23 mouse cellular contexts compared by ENCODE assay signal in genomic region chr2:67481051-67481450, GRCm38 (mm10). TPM values are rescaled to one million over a fixed set of nuclear protein-coding genes. Genes with fewer than 3 reads are reported as not detected.
DNase-seq lines count a peak whose midpoint lies in the region; ATAC-seq and TF ChIP-seq lines count a peak whose summit lies in the region.
"Had no signal": no experiment of that assay in that cellular context is flagged by ENCODE, and none has a peak within 500 bp of the region (broad histone marks: within the 10 kb centered on the region; RNA-seq: fewer than 3 reads in every experiment).

No protein-coding gene starts in this region.

- H3K4me2 ChIP-seq in midbrain, embryonic 11.5 days: no peak overlapping the region
- no peak overlapping the region for H3K4me2 ChIP-seq in midbrain, postnatal 0 days (ENCODE audit: low read depth, low read length, poor library complexity, severe bottlenecking)
- H3K4me2 ChIP-seq: forebrain, embryonic 13.5 days had no signal

- no peak overlapping the region for H3K4me3 ChIP-seq in heart, adult 2 months
- no peak overlapping the region for H3K4me3 ChIP-seq in midbrain, embryonic 11.5 days (ENCODE audit: low read depth, low read length)
- no peak overlapping the region for H3K4me3 ChIP-seq in midbrain, postnatal 0 days (ENCODE audit: low read depth, low read length)
- H3K4me3 ChIP-seq: embryonic facial prominence, embryonic 10.5 days; forebrain, embryonic 13.5 days had no signal

- H3K4me1 ChIP-seq in heart, adult 2 months (ENCODE audit: control insufficient read depth, insufficient read depth, low read length): no peaks in the 10 kb centered on the region; the same call in 1 of the 2 replicates
- no peaks in the 10 kb centered on the region for H3K4me1 ChIP-seq in midbrain, embryonic 11.5 days (ENCODE audit: control insufficient read depth, insufficient read depth, low read length)
- no peaks in the 10 kb centered on the region for H3K4me1 ChIP-seq in midbrain, postnatal 0 days (ENCODE audit: insufficient read depth, low read length)
- H3K4me1 ChIP-seq: embryonic facial prominence, embryonic 10.5 days had no signal

- DNase-seq in heart, adult 2 months: peak in 1 of 2 experiments; percentile 30
- no peak for DNase-seq in heart, postnatal 4 days
- DNase-seq in midbrain, embryonic 11.5 days (ENCODE audit: low spot score, missing footprints): no peak
- no peak for DNase-seq in midbrain, postnatal 0 days (ENCODE audit: low spot score)
- DNase-seq in gastrocnemius, postnatal 14 days: peak; percentile 71
- DNase-seq in skeletal muscle tissue, adult 2 months (ENCODE audit: low read depth, low spot score): peak; percentile 94
- no peak for DNase-seq in left cerebral cortex, adult 18-20 months (ENCODE audit: low spot score in 2 of 2)
- DNase-seq in adrenal gland, adult 2 months: no peak
- DNase-seq: adrenal gland, adult 8-10 months; adrenal gland, postnatal 36 days; cerebellum, adult 2 months; cerebellum, postnatal 10 days; kidney, adult 8-10 months had no signal

- H3K36me3 ChIP-seq in heart, adult 2 months (ENCODE audit: control insufficient read depth, insufficient read depth, low read length): no peaks in the 10 kb centered on the region
- H3K36me3 ChIP-seq in midbrain, embryonic 11.5 days (ENCODE audit: control insufficient read depth, insufficient read depth, low read length): no peaks in the 10 kb centered on the region
- H3K36me3 ChIP-seq in midbrain, postnatal 0 days (ENCODE audit: insufficient read depth, low read length): no peaks in the 10 kb centered on the region
- H3K36me3 ChIP-seq: embryonic facial prominence, embryonic 10.5 days had no signal

- TF ChIP-seq EP300 in heart, adult 2 months (IDR thresholded peaks at IDR 0.05; ENCODE audit: insufficient read depth, low read depth, low read length): no peak

- H3K9me3 ChIP-seq in midbrain, embryonic 11.5 days (ENCODE audit: control insufficient read depth, low read length): no peaks in the 10 kb centered on the region
- H3K9me3 ChIP-seq in midbrain, postnatal 0 days (ENCODE audit: low read length): no peaks in the 10 kb centered on the region
- H3K9me3 ChIP-seq: embryonic facial prominence, embryonic 10.5 days; forebrain, embryonic 13.5 days had no signal

- no peaks in the 10 kb centered on the region for H3K27me3 ChIP-seq in heart, adult 2 months (ENCODE audit: control insufficient read depth, insufficient read depth, low read length)
- H3K27me3 ChIP-seq in midbrain, embryonic 11.5 days (ENCODE audit: control insufficient read depth, insufficient read depth, low read length): no peaks in the 10 kb centered on the region
- no peaks in the 10 kb centered on the region for H3K27me3 ChIP-seq in midbrain, postnatal 0 days (ENCODE audit: insufficient read depth, low read length)
- H3K27me3 ChIP-seq: forebrain, embryonic 13.5 days had no signal

- H3K27ac ChIP-seq in heart, adult 2 months: peak overlapping the region; percentile 15; the same call in 1 of the 2 replicates
- no peak overlapping the region for H3K27ac ChIP-seq in midbrain, embryonic 11.5 days (ENCODE audit: low read depth, low read length)
- no peak overlapping the region for H3K27ac ChIP-seq in midbrain, postnatal 0 days (ENCODE audit: low read depth, low read length)
- H3K27ac ChIP-seq: embryonic facial prominence, embryonic 10.5 days; forebrain, embryonic 13.5 days had no signal

- no peaks in the 10 kb centered on the region for H3K79me2 ChIP-seq in heart, adult 2 months (replicated peaks; ENCODE audit: control insufficient read depth, insufficient read depth, low read length)

- peak; percentile 38; the same call in 1 of the 2 replicates for ATAC-seq in midbrain, embryonic 11.5 days (ENCODE audit: low FRiP score)
- no peak for ATAC-seq in midbrain, postnatal 0 days (ENCODE audit: low FRiP score)
- ATAC-seq: forebrain, embryonic 13.5 days; hindbrain, embryonic 16.5 days; inflammation-experienced regulatory T-cells, adult 6 months; intestine, postnatal 0 days had no signal

- intact Hi-C loops in heart, adult 2 months (cut with DNase I): no loop called here
- intact Hi-C loops in gastrocnemius, postnatal 14 days (cut with DNase I; ENCODE audit: low total_unique reads): no loop called here

- TF ChIP-seq CTCF in heart, adult 2 months (IDR thresholded peaks at IDR 0.05): no peak
- no peak for TF ChIP-seq CTCF in midbrain, postnatal 0 days (IDR thresholded peaks at IDR 0.05)

- WGBS in heart, adult 2 months: 45% methylated on average over 3 of the region's 3 CpGs
- WGBS in midbrain, embryonic 11.5 days: 74% methylated on average over 3 of the region's 3 CpGs
- 63% methylated on average over 3 of the region's 3 CpGs for WGBS in midbrain, postnatal 0 days

- TF ChIP-seq POLR2A in heart, adult 2 months (IDR thresholded peaks at IDR 0.05; ENCODE audit: insufficient read depth, low read depth, low read length): no peak

- no peak overlapping the region for H3K9ac ChIP-seq in heart, adult 2 months (ENCODE audit: low read depth, low read length)
- H3K9ac ChIP-seq in midbrain, embryonic 11.5 days (ENCODE audit: low read length): no peak overlapping the region
- H3K9ac ChIP-seq in midbrain, postnatal 0 days (replicated peaks; ENCODE audit: low read length, poor library complexity, severe bottlenecking): no peak overlapping the region
- H3K9ac ChIP-seq: forebrain, embryonic 13.5 days had no signal

RNA-seq across cellular contexts. Expression of gene Xirp2, which starts 35.2 kb away (rescaled TPM):
- 100 to 1,000 TPM; 268 to 321 TPM for total RNA-seq in heart, adult 2 months (2021)
- polyA plus RNA-seq in heart, adult 2 months (2012; rRNA removed): 13.6 and 38.6 TPM in 2 replicates
- total RNA-seq in heart, postnatal 4 days (2021): 10 to 100 TPM; 36.4 to 37.8 TPM
- not detected in 2 replicates for polyA plus RNA-seq in midbrain, embryonic 11.5 days (2014; fragmentation: Nextera tagmentation; extraction: Ambion mirVana)
- 0.11 TPM in 1 of 2 replicates, not detected in the other for total RNA-seq in midbrain, postnatal 0 days (2014; rRNA removed)
- 0.01 TPM in 2 replicates for polyA plus RNA-seq in midbrain, postnatal 0 days (2015; fragmentation: Nextera tagmentation; extraction: Ambion mirVana)
- total RNA-seq in gastrocnemius, postnatal 14 days (2021): 100 to 1,000 TPM; 444 to 471 TPM
- under 1 TPM; 0.05 to 0.07 TPM for total RNA-seq in left cerebral cortex, adult 18-20 months (2021)
- total RNA-seq in adrenal gland, adult 2 months (2021): not detected
- polyA plus RNA-seq in adrenal gland, adult 2 months (2012; rRNA removed): not detected in 2 replicates
- total RNA-seq: adrenal gland, adult 8-10 months had no signal
- polyA plus RNA-seq: cerebellum, adult 2 months; embryonic facial prominence, embryonic 10.5 days; forebrain, embryonic 13.5 days; hindbrain, embryonic 11.5 days; hindbrain, embryonic 16.5 days; inflammation-experienced regulatory T-cells, adult 6 months; intestine, postnatal 0 days had no signal

RNA-seq across cellular contexts. Expression of gene Gm26727, which starts 48.1 kb away (rescaled TPM):
- total RNA-seq in heart, adult 2 months (2021): not detected
- not detected in 2 replicates for polyA plus RNA-seq in heart, adult 2 months (2012; rRNA removed)
- total RNA-seq in heart, postnatal 4 days (2021): not detected
- not detected in 2 replicates for polyA plus RNA-seq in midbrain, embryonic 11.5 days (2014; fragmentation: Nextera tagmentation; extraction: Ambion mirVana)
- not detected in 2 replicates for total RNA-seq in midbrain, postnatal 0 days (2014; rRNA removed)
- polyA plus RNA-seq in midbrain, postnatal 0 days (2015; fragmentation: Nextera tagmentation; extraction: Ambion mirVana): not detected in 2 replicates
- not detected for total RNA-seq in gastrocnemius, postnatal 14 days (2021)
- not detected for total RNA-seq in left cerebral cortex, adult 18-20 months (2021)
- total RNA-seq in adrenal gland, adult 2 months (2021): not detected
- not detected in 2 replicates for polyA plus RNA-seq in adrenal gland, adult 2 months (2012; rRNA removed)
- total RNA-seq: adrenal gland, adult 8-10 months; adrenal gland, postnatal 36 days; ES-E14; heart, postnatal 10 days had no signal
- polyA plus RNA-seq: cerebellum, adult 2 months; embryonic facial prominence, embryonic 10.5 days; embryonic facial prominence, embryonic 14.5 days; forebrain, embryonic 13.5 days; heart, embryonic 14.5 days; hindbrain, embryonic 11.5 days; hindbrain, embryonic 16.5 days; inflammation-experienced regulatory T-cells, adult 6 months; intestine, postnatal 0 days had no signal

Comparison
In these comparisons a context has a peak if more than half of its experiments do, and no peak if none do; other contexts are left out.
1. DNase-seq: peak in gastrocnemius, postnatal 14 days (single experiment) and skeletal muscle tissue, adult 2 months (single experiment); none in heart, postnatal 4 days (single experiment), midbrain, embryonic 11.5 days (single experiment), midbrain, postnatal 0 days (single experiment), left cerebral cortex, adult 18-20 months (0 of 2) and adrenal gland, adult 2 months (single experiment).
2. RNA of gene Xirp2, which starts 35.2 kb away (total RNA-seq): 444 to 471 TPM in gastrocnemius, postnatal 14 days, 268 to 321 TPM in heart, adult 2 months and 36.4 to 37.8 TPM in heart, postnatal 4 days; 0.11 TPM in midbrain, postnatal 0 days, 0.05 to 0.07 TPM in left cerebral cortex, adult 18-20 months and not detected in adrenal gland, adult 2 months; every median in the first group is over 10 times any median in the second.